21 mouse cellular contexts compared by ENCODE assay signal in genomic region chr13:97453469-97453868, GRCm38 (mm10).
DNase-seq lines count a peak whose midpoint lies in the region; ATAC-seq and TF ChIP-seq lines count a peak whose summit lies in the region.
"Had no signal": no experiment of that assay in that cellular context is flagged by ENCODE, and none has a peak within 500 bp of the region (broad histone marks: within the 10 kb centered on the region; RNA-seq: fewer than 3 reads in every experiment).

No protein-coding gene starts in this region.

- DNase-seq in forebrain, embryonic 11.5 days (ENCODE audit: low spot score): no peak
- no peak for DNase-seq in forebrain, embryonic 14.5 days (ENCODE audit: low spot score)
- no peak for DNase-seq in liver, embryonic 11.5 days (ENCODE audit: low spot score)
- DNase-seq in liver: no peak
- no peak for DNase-seq in liver, postnatal 0 days
- DNase-seq in cerebellum, postnatal 25 days: no peak
- DNase-seq: adrenal gland, adult 8-10 months; cerebellum, adult 11 months; cerebellum, postnatal 14 days; heart, postnatal 10 days; kidney, adult 2 months; kidney, postnatal 14 days; layer of hippocampus, adult 9-11 months; lung, postnatal 10 days; thymus, postnatal 14 days had no signal

- ATAC-seq in forebrain, embryonic 11.5 days (replicated peaks; ENCODE audit: low FRiP score): no peak
- no peak for ATAC-seq in forebrain, embryonic 14.5 days
- no peak; the same call in 1 of the 2 replicates for ATAC-seq in liver, embryonic 11.5 days (replicated peaks; ENCODE audit: low FRiP score)
- peak; percentile 44 for ATAC-seq in erythroid progenitor cell, adult 5-6 weeks (replicated peaks; ENCODE audit: low FRiP score, poor library complexity, severe bottlenecking)
- ATAC-seq in liver, postnatal 0 days: no peak; the same call in 1 of the 2 replicates

- no peaks in the 10 kb centered on the region for H3K9me3 ChIP-seq in forebrain, embryonic 11.5 days (ENCODE audit: control insufficient read depth, low read length)
- no peaks in the 10 kb centered on the region for H3K9me3 ChIP-seq in forebrain, embryonic 14.5 days (replicated peaks; ENCODE audit: control insufficient read depth, low read length)
- no peaks in the 10 kb centered on the region for H3K9me3 ChIP-seq in liver, embryonic 11.5 days (ENCODE audit: control insufficient read depth, low read length)
- H3K9me3 ChIP-seq in liver, postnatal 0 days (ENCODE audit: low read length): no peaks in the 10 kb centered on the region
- H3K9me3 ChIP-seq: hindbrain, embryonic 15.5 days; limb, embryonic 13.5 days; neural tube, embryonic 12.5 days had no signal

- no peak overlapping the region for H3K4me2 ChIP-seq in forebrain, embryonic 11.5 days (ENCODE audit: low read depth, low read length, severe bottlenecking)
- H3K4me2 ChIP-seq in forebrain, embryonic 14.5 days (ENCODE audit: low read length): no peak overlapping the region
- peak overlapping the region; percentile 42 for H3K4me2 ChIP-seq in liver, embryonic 11.5 days
- H3K4me2 ChIP-seq in liver, postnatal 0 days (ENCODE audit: low read depth, low read length): peak overlapping the region; percentile 48
- H3K4me2 ChIP-seq: hindbrain, embryonic 15.5 days; limb, embryonic 13.5 days; neural tube, embryonic 12.5 days had no signal

- no peak overlapping the region for H3K4me3 ChIP-seq in forebrain, embryonic 11.5 days (ENCODE audit: low read depth, low read length)
- H3K4me3 ChIP-seq in forebrain, embryonic 14.5 days (ENCODE audit: low read depth, low read length): no peak overlapping the region
- H3K4me3 ChIP-seq in liver, embryonic 11.5 days (ENCODE audit: low read depth, low read length): no peak overlapping the region
- H3K4me3 ChIP-seq in liver, postnatal 0 days (ENCODE audit: low read depth, low read length): no peak overlapping the region
- H3K4me3 ChIP-seq: hindbrain, embryonic 15.5 days; limb, embryonic 13.5 days; megakaryocyte, embryonic 14.5 days; neural tube, embryonic 12.5 days had no signal

- TF ChIP-seq EP300 in liver, postnatal 0 days (IDR thresholded peaks at IDR 0.05; ENCODE audit: low read depth): no peak

- H3K36me3 ChIP-seq in forebrain, embryonic 11.5 days (ENCODE audit: control insufficient read depth, insufficient read depth, low read length): no peaks in the 10 kb centered on the region
- no peaks in the 10 kb centered on the region for H3K36me3 ChIP-seq in forebrain, embryonic 14.5 days (ENCODE audit: control insufficient read depth, insufficient read depth, low read length)
- H3K36me3 ChIP-seq in liver, embryonic 11.5 days (ENCODE audit: control insufficient read depth, insufficient read depth, low read length): no peaks in the 10 kb centered on the region
- H3K36me3 ChIP-seq in liver, postnatal 0 days (replicated peaks; ENCODE audit: insufficient read depth, low read length): no peaks in the 10 kb centered on the region
- H3K36me3 ChIP-seq: hindbrain, embryonic 15.5 days; limb, embryonic 13.5 days; neural tube, embryonic 12.5 days had no signal

- 0 out of 2 replicates have a peak overlapping the region, but pooled peaks have one; percentile 20 for H3K9ac ChIP-seq in forebrain, embryonic 11.5 days (ENCODE audit: low read length)
- no peak overlapping the region for H3K9ac ChIP-seq in forebrain, embryonic 14.5 days (ENCODE audit: low read length)
- H3K9ac ChIP-seq in liver, embryonic 11.5 days (ENCODE audit: low read depth, low read length): no peak overlapping the region
- no peak overlapping the region; the same call in 1 of the 2 replicates for H3K9ac ChIP-seq in liver, postnatal 0 days (replicated peaks)
- H3K9ac ChIP-seq: hindbrain, embryonic 15.5 days; limb, embryonic 13.5 days; neural tube, embryonic 12.5 days had no signal

- WGBS in forebrain, embryonic 11.5 days: 74% methylated on average over 6 of the region's 6 CpGs
- 77% methylated on average over 6 of the region's 6 CpGs for WGBS in forebrain, embryonic 14.5 days
- 44% methylated on average over 6 of the region's 6 CpGs for WGBS in liver, embryonic 11.5 days
- WGBS in liver, postnatal 0 days (ENCODE audit: insufficient replicate concordance): 42% methylated on average over 6 of the region's 6 CpGs

- TF ChIP-seq CTCF in liver, postnatal 0 days (IDR thresholded peaks at IDR 0.05; ENCODE audit: low read depth): no peak

- H3K27ac ChIP-seq in forebrain, embryonic 11.5 days (ENCODE audit: low read depth, low read length): peak overlapping the region; percentile 37; the same call in 1 of the 2 replicates
- H3K27ac ChIP-seq in forebrain, embryonic 14.5 days (ENCODE audit: low read depth, low read length): no peak overlapping the region
- H3K27ac ChIP-seq in liver, embryonic 11.5 days (ENCODE audit: low read depth, low read length): peak overlapping the region; percentile 77
- peak overlapping the region; percentile 80 for H3K27ac ChIP-seq in liver, postnatal 0 days (ENCODE audit: low read depth)
- H3K27ac ChIP-seq: hindbrain, embryonic 15.5 days; limb, embryonic 13.5 days; neural tube, embryonic 12.5 days had no signal

- H3K4me1 ChIP-seq in forebrain, embryonic 11.5 days (replicated peaks; ENCODE audit: control insufficient read depth, insufficient read depth, low read length): no peaks in the 10 kb centered on the region
- H3K4me1 ChIP-seq in forebrain, embryonic 14.5 days (ENCODE audit: control insufficient read depth, insufficient read depth, low read length): peaks cover 5% of the 10 kb centered on the region; the same call in 1 of the 2 replicates
- H3K4me1 ChIP-seq in liver, embryonic 11.5 days (replicated peaks; ENCODE audit: control insufficient read depth, insufficient read depth, low read length): peaks cover 33% of the 10 kb centered on the region
- peaks cover 17% of the 10 kb centered on the region for H3K4me1 ChIP-seq in liver, postnatal 0 days (ENCODE audit: insufficient read depth)
- H3K4me1 ChIP-seq: hindbrain, embryonic 15.5 days had no signal

- H3K27me3 ChIP-seq in forebrain, embryonic 11.5 days (ENCODE audit: control insufficient read depth, insufficient read depth, low read length): no peaks in the 10 kb centered on the region
- no peaks in the 10 kb centered on the region for H3K27me3 ChIP-seq in forebrain, embryonic 14.5 days (replicated peaks; ENCODE audit: control insufficient read depth, insufficient read depth, low read length)
- no peaks in the 10 kb centered on the region for H3K27me3 ChIP-seq in liver, embryonic 11.5 days (replicated peaks; ENCODE audit: control insufficient read depth, insufficient read depth, low read length)
- no peaks in the 10 kb centered on the region for H3K27me3 ChIP-seq in liver, postnatal 0 days (ENCODE audit: insufficient read depth, low read length)
- H3K27me3 ChIP-seq: CH12.LX; hindbrain, embryonic 15.5 days; neural tube, embryonic 12.5 days had no signal

Comparison
In these comparisons a context has a peak if more than half of its experiments do, and no peak if none do; other contexts are left out.
1. H3K4me2 ChIP-seq: peak in liver, embryonic 11.5 days (single experiment) and liver, postnatal 0 days (single experiment); none in forebrain, embryonic 11.5 days (single experiment) and forebrain, embryonic 14.5 days (single experiment).